Mouse (Mus musculus) heart, embryonic 12.5 days (tissue): ENCODE results near the gene Angpt4. TPM values are rescaled to one million over a fixed set of nuclear protein-coding genes. Genes with fewer than 3 reads are reported as not detected.

Experiments
- ATAC-seq: fragments of 200-750 bp; cut with Nextera tagmentation; 2 replicates; pipeline ENCODE4 v1.8.0; 2017; ENCODE audit warnings: moderate TSS enrichment, moderate library complexity; ENCODE audit not compliant: insufficient number of reproducible peaks, low FRiP score
- H3K27ac ChIP-seq: fragments of 300-500 bp; sonication (generic); 2 replicates; pipeline ENCODE4 v1.5.1; 2016; ENCODE audit warnings: mild to moderate bottlenecking, moderate library complexity; ENCODE audit not compliant: poor library complexity, severe bottlenecking
- H3K27me3 ChIP-seq: fragments of 300-500 bp; sonication (generic); replicated peaks from 2 replicates; pipeline ENCODE4 v1.6.1; 2016; ENCODE audit warnings: mild to moderate bottlenecking, moderate library complexity
- H3K36me3 ChIP-seq: fragments of 300-500 bp; sonication (generic); 2 replicates; pipeline ENCODE4 v1.6.1; 2016; ENCODE audit warnings: mild to moderate bottlenecking, moderate library complexity
- H3K4me1 ChIP-seq: fragments of 300-500 bp; sonication (generic); replicated peaks from 2 replicates; pipeline ENCODE4 v1.6.1; 2016; ENCODE audit warnings: mild to moderate bottlenecking
- H3K4me2 ChIP-seq: fragments of 300-500 bp; sonication (generic); 2 replicates; pipeline ENCODE4 v1.6.1; 2016; ENCODE audit warnings: mild to moderate bottlenecking, moderate library complexity
- H3K4me3 ChIP-seq: fragments of 300-500 bp; sonication (generic); 2 replicates; pipeline ENCODE4 v1.5.1; 2016; ENCODE audit warnings: mild to moderate bottlenecking
- H3K9ac ChIP-seq: fragments of 300-500 bp; sonication (generic); 2 replicates; pipeline ENCODE4 v1.6.1; 2016; ENCODE audit warnings: mild to moderate bottlenecking, moderate library complexity
- H3K9me3 ChIP-seq: fragments of 300-500 bp; sonication (generic); replicated peaks from 2 replicates; pipeline ENCODE4 v1.6.1; 2016; ENCODE audit warnings: mild to moderate bottlenecking, moderate library complexity
- WGBS: fragments of 180-500 bp; shearing (Covaris S2); methylation state at CpG from one replicate; pipeline ENCODE4 v1.1.7; 2016; 5-methylcytosine and 5-hydroxymethylcytosine counted together
- polyA plus RNA-seq: library from polyadenylated mRNA; unstranded; fragments of >200 nt; fragmentation: Nextera tagmentation; extraction: Ambion mirVana; gene quantifications from 2 replicates; pipeline ENCODE4 v1.2.1, GENCODE M21; 2016

Gene Angpt4
- polyA plus RNA-seq, 1 experiment from 2014 or later, result 0.20 TPM

- no peak overlapping the region for H3K4me3 ChIP-seq
- H3K4me1 ChIP-seq, result no peaks in the 10 kb centered on the region; the same call in 1 of the 2 replicates
- H3K27ac ChIP-seq, result no peak overlapping the region
- H3K9me3 ChIP-seq, result no peaks in the 10 kb centered on the region
- no peaks in the 10 kb centered on the region for H3K36me3 ChIP-seq
- peaks cover 19% of the 10 kb centered on the region for H3K27me3 ChIP-seq
- no peak overlapping the region for H3K9ac ChIP-seq
- WGBS, result 75% methylated on average over 8 of the region's 8 CpGs
- no peak overlapping the region for H3K4me2 ChIP-seq
- no peak for ATAC-seq
These were observed 16.6 kb upstream of the Angpt4 start for GRCm38 (mm10) chr2:151894209-151894980.

- H3K36me3 ChIP-seq, result no peaks in the 10 kb centered on the region
- WGBS, result 79% methylated on average over 5 of the region's 5 CpGs
- H3K9me3 ChIP-seq, result no peaks in the 10 kb centered on the region
- H3K27ac ChIP-seq, result no peak overlapping the region
- no peaks in the 10 kb centered on the region; the same call in 1 of the 2 replicates for H3K4me1 ChIP-seq
- H3K4me3 ChIP-seq, result no peak overlapping the region
- no peak; the same call in 1 of the 2 replicates for ATAC-seq
- no peak overlapping the region for H3K9ac ChIP-seq
- H3K4me2 ChIP-seq, result no peak overlapping the region
- peaks cover 13% of the 10 kb centered on the region; the same call in 1 of the 2 replicates for H3K27me3 ChIP-seq
These were observed 15.1 kb upstream of the Angpt4 start for GRCm38 (mm10) chr2:151895911-151896310.

- Histone ChIP-seq H3K9me3 (no peaks in the 10 kb centered on the region), H3K4me1 (no peaks in the 10 kb centered on the region; the same call in 1 of the 2 replicates), H3K27ac (no peak overlapping the region), H3K27me3 (peaks cover 5% of the 10 kb centered on the region; the same call in 1 of the 2 replicates), H3K4me3 (no peak overlapping the region), H3K36me3 (no peaks in the 10 kb centered on the region), H3K9ac (no peak overlapping the region), H3K4me2 (no peak overlapping the region)
- ATAC-seq, result no peak
- 59% methylated on average over 1 of the region's 1 CpGs for WGBS
These were observed 12.9 kb upstream of the Angpt4 start for GRCm38 (mm10) chr2:151898106-151898505.

GRCm38 (mm10) chr2:151900845-151901244, 10.2 kb upstream of the Angpt4 start:
- Histone ChIP-seq H3K27ac (no peak overlapping the region), H3K4me3 (no peak overlapping the region), H3K36me3 (no peaks in the 10 kb centered on the region), H3K4me1 (0 out of 2 replicates have a peak, but pooled peaks cover 3% of the 10 kb centered on the region), H3K9me3 (no peaks in the 10 kb centered on the region), H3K4me2 (no peak overlapping the region), H3K27me3 (peaks cover 5% of the 10 kb centered on the region; the same call in 1 of the 2 replicates), H3K9ac (no peak overlapping the region)
- whole genome bisulfite sequencing, result 52% methylated on average over 4 of the region's 4 CpGs
- no peak for ATAC-seq

GRCm38 (mm10) chr2:151903267-151903666, 7.7 kb upstream of the Angpt4 start:
- Histone ChIP-seq H3K4me2 (no peak overlapping the region), H3K4me3 (no peak overlapping the region), H3K4me1 (0 out of 2 replicates have a peak, but pooled peaks cover 3% of the 10 kb centered on the region), H3K9me3 (no peaks in the 10 kb centered on the region), H3K27ac (no peak overlapping the region), H3K36me3 (no peaks in the 10 kb centered on the region), H3K27me3 (peaks cover 3% of the 10 kb centered on the region; the same call in 1 of the 2 replicates), H3K9ac (no peak overlapping the region)
- 74% methylated on average over 6 of the region's 6 CpGs for WGBS
- ATAC-seq, result no peak

- Histone ChIP-seq H3K9me3 (no peaks in the 10 kb centered on the region), H3K4me1 (0 out of 2 replicates have a peak, but pooled peaks cover 3% of the 10 kb centered on the region), H3K4me3 (no peak overlapping the region), H3K27me3 (no peaks in the 10 kb centered on the region; the same call in 1 of the 2 replicates), H3K4me2 (no peak overlapping the region), H3K36me3 (no peaks in the 10 kb centered on the region), H3K9ac (no peak overlapping the region), H3K27ac (no peak overlapping the region)
- WGBS, result 68% methylated on average over 4 of the region's 4 CpGs
- ATAC-seq, result no peak
These were observed 7.1 kb upstream of the Angpt4 start for GRCm38 (mm10) chr2:151903933-151904332.

- no peak overlapping the region for H3K4me3 ChIP-seq
- no peak overlapping the region for H3K4me2 ChIP-seq
- ATAC-seq, result no peak
- no peak overlapping the region for H3K27ac ChIP-seq
- H3K4me1 ChIP-seq, result 0 out of 2 replicates have a peak, but pooled peaks cover 3% of the 10 kb centered on the region
- WGBS, result 47% methylated on average over 3 of the region's 3 CpGs
- no peak overlapping the region for H3K9ac ChIP-seq
- no peaks in the 10 kb centered on the region; the same call in 1 of the 2 replicates for H3K27me3 ChIP-seq
- H3K36me3 ChIP-seq, result no peaks in the 10 kb centered on the region
- H3K9me3 ChIP-seq, result no peaks in the 10 kb centered on the region
These were observed 6.4 kb upstream of the Angpt4 start for GRCm38 (mm10) chr2:151904636-151905035.

GRCm38 (mm10) chr2:151907020-151907419, 4.0 kb upstream of the Angpt4 start:
- Histone ChIP-seq H3K9ac (no peak overlapping the region), H3K27ac (no peak overlapping the region), H3K4me2 (no peak overlapping the region), H3K27me3 (no peaks in the 10 kb centered on the region; the same call in 1 of the 2 replicates), H3K4me3 (no peak overlapping the region), H3K4me1 (peaks cover 16% of the 10 kb centered on the region), H3K9me3 (no peaks in the 10 kb centered on the region), H3K36me3 (no peaks in the 10 kb centered on the region)
- WGBS, result 63% methylated on average over 2 of the region's 2 CpGs
- ATAC-seq, result no peak

- Histone ChIP-seq H3K4me2 (no peak overlapping the region), H3K9me3 (no peaks in the 10 kb centered on the region), H3K36me3 (no peaks in the 10 kb centered on the region), H3K27ac (no peak overlapping the region), H3K27me3 (peaks cover 5% of the 10 kb centered on the region; the same call in 1 of the 2 replicates), H3K4me3 (no peak overlapping the region), H3K9ac (no peak overlapping the region), H3K4me1 (peaks cover 16% of the 10 kb centered on the region)
- ATAC-seq, result no peak
- WGBS, result 68% methylated on average over 3 of the region's 3 CpGs
These were observed 1.6 kb upstream of the Angpt4 start for GRCm38 (mm10) chr2:151909386-151909785.

GRCm38 (mm10) chr2:151910498-151910897, 512 bp upstream of the Angpt4 start:
- Histone ChIP-seq H3K4me1 (peaks cover 13% of the 10 kb centered on the region), H3K27ac (no peak overlapping the region), H3K4me2 (no peak overlapping the region), H3K27me3 (peaks cover 15% of the 10 kb centered on the region; the same call in 1 of the 2 replicates), H3K9me3 (no peaks in the 10 kb centered on the region), H3K4me3 (no peak overlapping the region), H3K36me3 (no peaks in the 10 kb centered on the region), H3K9ac (no peak overlapping the region)
- 50% methylated on average over 5 of the region's 5 CpGs for WGBS
- ATAC-seq, result no peak

GRCm38 (mm10) chr2:151911751-151912150, 741 bp downstream of the Angpt4 start:
- Histone ChIP-seq H3K4me3 (no peak overlapping the region), H3K36me3 (no peaks in the 10 kb centered on the region), H3K27me3 (peaks cover 20% of the 10 kb centered on the region), H3K27ac (no peak overlapping the region), H3K4me1 (peaks cover 16% of the 10 kb centered on the region), H3K9me3 (no peaks in the 10 kb centered on the region), H3K9ac (no peak overlapping the region), H3K4me2 (no peak overlapping the region)
- no peak for ATAC-seq
- 61% methylated on average over 3 of the region's 3 CpGs for WGBS
